Mouse (Mus musculus): ENCODE results near the gene Adipor2.

DNA sequence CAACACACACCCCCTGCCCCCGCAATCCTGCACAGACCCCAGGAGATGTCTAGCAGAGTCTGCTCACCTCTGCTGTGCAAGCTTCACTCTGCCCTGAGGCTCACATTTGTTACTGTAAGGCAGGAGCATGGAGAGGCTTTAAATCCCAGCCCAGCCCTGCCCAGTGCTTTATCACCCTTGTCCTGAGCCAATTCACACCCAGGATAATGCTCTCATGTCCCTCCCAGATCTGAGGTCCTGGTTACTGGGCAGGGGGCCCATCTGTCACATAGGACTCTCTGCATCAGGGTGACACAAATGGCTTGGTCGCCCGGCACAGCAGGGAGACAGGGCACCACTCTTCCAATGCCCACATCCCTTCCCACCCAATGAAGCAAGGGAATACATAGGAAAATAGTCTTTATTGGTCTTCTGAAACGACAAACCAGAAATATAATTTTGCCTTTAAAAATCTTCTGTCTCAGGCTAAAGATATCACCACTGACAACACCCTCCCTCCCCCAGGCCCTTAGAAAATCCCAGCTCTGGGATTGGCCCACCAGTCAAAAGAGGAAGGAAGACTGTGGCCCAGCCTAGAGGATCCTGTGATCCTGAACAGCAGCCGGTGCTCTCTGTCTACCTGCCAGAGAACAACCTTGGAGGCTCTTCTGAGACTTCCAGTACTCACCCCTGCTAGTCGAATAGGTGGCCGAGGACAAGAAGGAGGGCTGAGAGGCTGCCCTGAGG lies 102.6 kb downstream of the Adipor2 start:
- no peak for TF ChIP-seq CTCF (IDR thresholded peaks at IDR 0.05; ENCODE audit: low read depth)
- no peak for TF ChIP-seq EP300 (IDR thresholded peaks at IDR 0.05; ENCODE audit: low read depth)
